Mouse (Mus musculus) stomach, embryonic 14.5 days (tissue): ENCODE measurements around the gene Dtnb. TPM values are rescaled to one million over a fixed set of nuclear protein-coding genes. Genes with fewer than 3 reads are reported as not detected.

Source experiments
- ATAC-seq: fragments of 200-750 bp; cut with Nextera tagmentation; 2 replicates; pipeline ENCODE4 v1.8.0; 2017; ENCODE audit warnings: low read depth, moderate TSS enrichment; ENCODE audit not compliant: insufficient number of reproducible peaks, insufficient read depth, low FRiP score
- H3K27ac ChIP-seq: fragments of 300-500 bp; sonication (generic); 2 replicates; pipeline ENCODE4 v1.5.1; 2014; ENCODE audit warnings: mild to moderate bottlenecking, low read length, moderate library complexity, mixed read lengths
- H3K27me3 ChIP-seq: fragments of 300-500 bp; sonication (generic); 2 replicates; pipeline ENCODE4 v1.6.1; 2014; ENCODE audit warnings: low read length, control low read depth, mixed read lengths; ENCODE audit not compliant: control insufficient read depth, insufficient read depth
- H3K36me3 ChIP-seq: fragments of 300-500 bp; sonication (generic); 2 replicates; pipeline ENCODE4 v1.6.1; 2014; ENCODE audit warnings: mild to moderate bottlenecking, control low read depth, low read length, moderate library complexity, mixed read lengths; ENCODE audit not compliant: control insufficient read depth, insufficient read depth
- H3K4me1 ChIP-seq: fragments of 300-500 bp; sonication (generic); 2 replicates; pipeline ENCODE4 v1.6.1; 2014; ENCODE audit warnings: low read length, control low read depth, mixed read lengths; ENCODE audit not compliant: control insufficient read depth, insufficient read depth
- H3K4me2 ChIP-seq: fragments of 300-500 bp; sonication (generic); replicated peaks from 2 replicates; pipeline ENCODE4 v1.6.1; 2014; ENCODE audit warnings: low read depth, low read length, control low read depth
- H3K4me3 ChIP-seq: fragments of 300-500 bp; sonication (generic); 2 replicates; pipeline ENCODE4 v1.5.1; 2014; ENCODE audit warnings: low read depth, low read length, control low read depth
- H3K9ac ChIP-seq: fragments of 300-500 bp; sonication (generic); replicated peaks from 2 replicates; pipeline ENCODE4 v1.6.1; 2014; ENCODE audit warnings: low read depth, mild to moderate bottlenecking, control low read depth, low read length, moderate library complexity, mixed read lengths
- H3K9me3 ChIP-seq: fragments of 300-500 bp; sonication (generic); 2 replicates; pipeline ENCODE4 v1.6.1; 2016; ENCODE audit warnings: low read depth, low read length, control low read depth; ENCODE audit not compliant: control insufficient read depth
- WGBS: fragments of 180-500 bp; shearing (Covaris S2); extraction: QIAGEN DNeasy Blood & Tissue Kit; methylation state at CpG from one replicate; pipeline ENCODE4 v1.1.7; 2014; 5-methylcytosine and 5-hydroxymethylcytosine counted together
- polyA plus RNA-seq: library from polyadenylated mRNA; unstranded; fragments of >200 nt; fragmentation: Nextera tagmentation; extraction: Ambion mirVana; gene quantifications from 2 replicates; pipeline ENCODE4 v1.2.1, GENCODE M21; 2014

The Dtnb gene
- polyA plus RNA-seq, 1 experiment from 2014 or later = 36.1 TPM

DNA sequence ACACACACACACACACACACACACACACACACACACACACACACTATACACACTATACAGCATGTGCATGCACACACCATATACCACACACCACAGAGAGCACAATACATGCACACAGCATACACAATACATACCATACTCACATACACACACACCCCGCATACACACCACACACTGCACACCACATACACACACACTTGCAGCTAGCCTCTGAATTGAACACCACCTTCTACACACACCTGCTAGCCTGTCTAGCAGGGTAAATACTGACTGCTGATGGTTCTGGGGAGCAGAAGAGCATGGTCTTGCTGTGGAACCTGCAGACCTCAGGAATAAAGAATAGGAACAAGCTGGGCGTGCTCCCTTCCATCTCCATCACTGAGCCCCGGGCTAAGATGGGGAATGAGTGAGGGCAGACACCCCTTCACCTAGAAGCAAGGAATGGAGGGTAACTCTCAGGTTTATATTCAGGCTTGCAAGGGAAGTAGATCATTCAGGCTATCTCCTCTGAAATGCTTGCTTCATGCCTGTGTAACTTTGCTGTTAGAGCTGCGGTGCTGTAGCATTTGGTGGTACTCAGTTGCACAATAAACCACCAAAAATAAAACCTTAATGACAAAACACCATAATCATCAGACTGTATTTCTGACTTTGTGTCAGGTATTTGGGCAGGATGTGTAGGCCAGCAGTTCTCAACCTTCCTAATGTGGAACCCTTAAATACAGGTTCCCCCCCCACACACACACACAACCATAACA lies 87.6 kb downstream of the Dtnb start:
- WGBS = 95% methylated on average over 4 of the region's 4 CpGs
- Histone ChIP-seq H3K4me3 (no peak overlapping the region), H3K36me3 (no peaks in the 10 kb centered on the region; the same call in 1 of the 2 replicates), H3K27me3 (no peaks in the 10 kb centered on the region), H3K9me3 (no peaks in the 10 kb centered on the region), H3K4me1 (no peaks in the 10 kb centered on the region), H3K4me2 (no peak overlapping the region), H3K27ac (no peak overlapping the region), H3K9ac (no peak overlapping the region)
- no peak for ATAC-seq

DNA sequence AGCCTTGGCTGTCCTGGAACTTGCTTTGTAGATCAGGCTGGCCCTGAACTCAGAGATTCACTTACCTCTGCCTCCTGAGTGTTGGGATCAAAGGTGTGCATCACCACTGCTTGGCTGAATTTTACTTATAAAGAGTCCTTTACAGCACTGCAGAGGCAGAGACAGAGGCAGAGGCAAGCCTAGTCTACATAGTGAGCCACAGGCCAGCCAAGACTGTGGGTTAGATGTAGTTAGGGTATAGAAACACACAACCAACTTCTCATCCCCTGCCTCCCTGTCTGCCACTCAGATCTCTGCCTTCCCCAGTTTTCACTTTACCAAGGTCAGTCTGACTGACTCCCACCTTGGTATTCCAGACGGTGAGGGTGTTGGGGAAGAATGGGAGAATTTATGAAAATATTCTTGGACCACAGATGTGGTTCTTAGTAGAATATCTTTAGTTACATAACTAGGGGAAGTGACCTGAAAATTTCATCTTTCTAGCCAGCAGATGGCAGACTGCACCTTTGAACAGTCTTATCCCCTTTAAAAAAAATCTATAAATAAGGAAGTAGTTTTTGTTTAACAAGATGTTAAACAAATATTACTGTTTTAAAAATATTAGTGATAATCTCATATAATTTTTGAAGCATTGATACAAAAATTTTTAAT lies 88.9 kb downstream of the Dtnb start:
- no peaks in the 10 kb centered on the region for H3K9me3 ChIP-seq
- H3K4me2 ChIP-seq = no peak overlapping the region
- WGBS = 50% methylated on average over 1 of the region's 1 CpGs
- no peaks in the 10 kb centered on the region; the same call in 1 of the 2 replicates for H3K36me3 ChIP-seq
- H3K9ac ChIP-seq = no peak overlapping the region
- no peaks in the 10 kb centered on the region for H3K4me1 ChIP-seq
- ATAC-seq = no peak
- H3K27me3 ChIP-seq = no peaks in the 10 kb centered on the region
- no peak overlapping the region for H3K4me3 ChIP-seq
- H3K27ac ChIP-seq = no peak overlapping the region

DNA sequence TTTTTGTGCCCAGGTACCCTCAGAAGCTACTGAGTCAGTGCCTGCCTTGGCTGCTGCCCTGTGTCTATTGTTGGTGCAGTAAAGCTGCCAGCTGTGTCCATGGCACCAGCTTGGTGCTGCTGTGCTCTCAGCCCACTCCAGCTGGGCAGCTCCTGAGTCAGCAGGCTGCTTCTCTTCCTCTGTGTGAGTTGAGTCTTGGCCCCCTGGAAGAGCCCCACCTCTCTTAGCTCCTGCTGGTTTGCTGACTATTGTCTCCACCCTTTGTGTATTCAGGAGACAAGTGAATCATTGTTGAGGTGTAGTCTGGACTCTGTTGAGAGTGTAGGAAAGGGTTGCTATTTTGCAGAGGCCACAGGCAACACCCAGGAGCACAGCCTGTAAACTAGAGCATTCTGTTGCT lies 90.5 kb downstream of the Dtnb start:
- ATAC-seq = peak; percentile 84; the same call in 1 of the 2 replicates
- H3K4me2 ChIP-seq = no peak overlapping the region

DNA sequence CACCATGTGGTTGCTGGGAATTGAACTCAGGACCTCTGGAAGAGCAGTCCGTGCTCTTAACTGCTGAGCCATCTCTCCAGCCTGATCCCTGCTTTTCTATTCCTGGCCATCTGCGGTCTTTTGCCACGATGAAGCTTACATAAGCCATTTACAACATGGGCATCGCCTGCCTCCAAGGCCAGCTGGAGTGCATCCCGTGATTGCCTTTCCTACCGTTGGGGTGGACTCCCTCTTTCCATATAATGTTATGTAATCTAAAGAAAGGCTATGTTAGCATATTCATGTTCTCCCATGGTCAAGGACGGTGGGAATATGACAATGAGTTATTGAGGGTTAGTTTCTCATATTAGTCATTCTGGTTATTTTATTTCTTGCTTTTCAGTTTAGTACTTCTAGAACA lies 91.2 kb downstream of the Dtnb start:
- Histone ChIP-seq H3K4me2 (no peak overlapping the region), H3K36me3 (no peaks in the 10 kb centered on the region; the same call in 1 of the 2 replicates), H3K4me3 (no peak overlapping the region), H3K9me3 (no peaks in the 10 kb centered on the region), H3K9ac (no peak overlapping the region), H3K27me3 (no peaks in the 10 kb centered on the region), H3K4me1 (no peaks in the 10 kb centered on the region), H3K27ac (no peak overlapping the region)
- ATAC-seq = no peak
- WGBS = 92% methylated on average over 7 of the region's 7 CpGs

More for the DNA sequence above, 90.5 kb downstream of the Dtnb start:
- H3K27ac ChIP-seq = no peak overlapping the region; the same call in 1 of the 2 replicates
- H3K9ac ChIP-seq = no peak overlapping the region
- no peak overlapping the region for H3K4me3 ChIP-seq
- H3K27me3 ChIP-seq = no peaks in the 10 kb centered on the region
- H3K36me3 ChIP-seq = no peaks in the 10 kb centered on the region; the same call in 1 of the 2 replicates
- H3K4me1 ChIP-seq = no peaks in the 10 kb centered on the region
- no peaks in the 10 kb centered on the region for H3K9me3 ChIP-seq

DNA sequence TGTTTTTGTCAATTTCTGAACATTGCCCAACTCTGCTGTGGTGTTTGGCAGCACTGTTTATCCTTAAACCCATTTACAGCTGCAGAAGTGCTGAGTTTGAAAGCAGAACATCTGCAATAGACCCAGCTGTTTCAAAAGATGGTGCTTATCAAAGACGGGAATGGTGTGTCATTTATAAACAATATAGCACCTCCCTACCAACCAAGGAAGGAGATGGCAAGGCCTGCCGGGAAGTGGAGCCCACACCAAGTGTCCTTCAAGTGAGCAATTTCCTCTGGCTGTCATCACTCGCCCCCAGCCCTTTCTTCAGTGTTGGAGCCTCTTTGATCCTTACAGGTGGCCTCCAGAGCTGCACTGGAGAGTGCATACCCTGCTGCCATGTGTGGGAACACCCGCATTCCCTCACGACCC lies 97.8 kb downstream of the Dtnb start:
- no peaks in the 10 kb centered on the region for H3K9me3 ChIP-seq
- no peak overlapping the region for H3K27ac ChIP-seq
- H3K27me3 ChIP-seq = no peaks in the 10 kb centered on the region
- no peak for ATAC-seq
- no peaks in the 10 kb centered on the region for H3K36me3 ChIP-seq
- 0 out of 2 replicates have a peak, but pooled peaks cover 3% of the 10 kb centered on the region for H3K4me1 ChIP-seq
- 38% methylated on average over 5 of the region's 5 CpGs for WGBS
- no peak overlapping the region for H3K4me3 ChIP-seq
- H3K4me2 ChIP-seq = no peak overlapping the region
- H3K9ac ChIP-seq = no peak overlapping the region

DNA sequence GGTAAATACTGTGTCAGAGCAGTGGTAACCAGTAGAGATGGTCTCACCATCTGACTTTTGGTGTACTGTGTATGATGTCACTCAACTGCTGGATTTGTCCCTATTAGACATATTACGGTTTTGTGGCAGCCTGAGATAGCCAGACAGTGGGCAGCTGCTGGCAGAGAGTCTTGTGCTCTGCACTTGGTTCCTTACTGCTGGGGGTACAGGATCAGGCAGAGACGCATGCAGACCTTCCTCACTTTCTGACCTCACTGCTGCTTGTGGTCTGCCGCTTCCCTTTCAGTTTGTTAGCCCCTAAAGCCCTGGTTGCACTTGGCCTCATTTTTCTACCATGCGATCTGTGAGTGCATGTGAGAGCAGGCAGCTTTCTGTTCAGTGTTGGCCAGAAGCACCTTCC lies 98.9 kb downstream of the Dtnb start:
- WGBS = 68% methylated on average over 4 of the region's 4 CpGs
- no peak for ATAC-seq
- Histone ChIP-seq H3K36me3 (no peaks in the 10 kb centered on the region), H3K9ac (no peak overlapping the region), H3K27me3 (no peaks in the 10 kb centered on the region), H3K27ac (no peak overlapping the region), H3K4me2 (no peak overlapping the region), H3K4me3 (no peak overlapping the region), H3K9me3 (no peaks in the 10 kb centered on the region), H3K4me1 (0 out of 2 replicates have a peak, but pooled peaks cover 3% of the 10 kb centered on the region)

DNA sequence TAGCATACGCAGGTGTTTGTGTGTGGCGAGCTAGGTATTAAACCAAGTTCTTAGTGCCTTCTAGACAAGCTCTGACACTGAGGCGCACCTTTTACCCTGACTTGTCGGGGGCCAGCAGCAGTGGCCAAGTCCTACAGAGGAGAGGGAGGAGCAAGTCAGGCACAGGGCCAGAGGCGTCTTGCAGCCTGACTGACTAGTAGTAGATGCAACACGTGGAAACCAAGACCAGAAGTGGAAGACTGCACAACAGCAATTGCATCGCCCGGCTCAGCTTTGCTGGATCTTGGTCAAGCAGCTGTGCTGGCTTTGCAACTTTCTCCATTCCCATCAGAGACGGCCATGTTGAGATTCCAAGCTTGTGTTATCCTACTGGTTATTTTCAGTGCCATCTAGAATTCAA lies 100.6 kb downstream of the Dtnb start:
- no peaks in the 10 kb centered on the region for H3K9me3 ChIP-seq
- no peaks in the 10 kb centered on the region for H3K27me3 ChIP-seq
- no peak overlapping the region for H3K9ac ChIP-seq
- H3K27ac ChIP-seq = no peak overlapping the region
- WGBS = 85% methylated on average over 9 of the region's 9 CpGs
- no peak overlapping the region for H3K4me2 ChIP-seq
- ATAC-seq = no peak
- H3K4me1 ChIP-seq = 0 out of 2 replicates have a peak, but pooled peaks cover 3% of the 10 kb centered on the region
- no peaks in the 10 kb centered on the region for H3K36me3 ChIP-seq
- H3K4me3 ChIP-seq = no peak overlapping the region

DNA sequence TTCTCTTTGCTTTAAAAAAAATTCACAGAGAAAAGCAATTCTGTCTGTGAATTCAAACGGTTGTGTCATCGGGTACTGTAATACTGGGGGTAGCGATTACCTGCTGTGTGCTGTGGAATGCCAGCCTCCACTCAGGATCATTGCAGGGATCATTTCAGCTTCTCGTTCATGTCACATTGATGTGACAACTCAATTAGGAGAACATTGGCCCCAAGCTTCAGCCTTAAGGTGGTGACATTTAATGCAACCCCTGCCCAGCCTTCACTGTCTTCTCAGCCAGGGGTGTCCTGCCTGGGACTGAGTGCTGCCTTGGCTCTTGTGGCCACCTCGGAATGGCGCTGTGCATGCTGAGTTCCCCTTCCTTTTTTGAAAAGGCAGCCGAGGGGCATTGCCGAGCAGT lies 101.7 kb downstream of the Dtnb start:
- 84% methylated on average over 8 of the region's 8 CpGs for WGBS
- Histone ChIP-seq H3K9ac (no peak overlapping the region), H3K27ac (no peak overlapping the region), H3K4me3 (no peak overlapping the region), H3K36me3 (no peaks in the 10 kb centered on the region), H3K4me1 (0 out of 2 replicates have a peak, but pooled peaks cover 3% of the 10 kb centered on the region), H3K4me2 (no peak overlapping the region), H3K9me3 (no peaks in the 10 kb centered on the region), H3K27me3 (no peaks in the 10 kb centered on the region)
- ATAC-seq = no peak
